Mouse (Mus musculus): ENCODE measurements around the gene Ddx27. TPM values are rescaled to one million over a fixed set of nuclear protein-coding genes. Genes with fewer than 3 reads are reported as not detected.

Ddx27 gene
- polyA plus RNA-seq, 1 experiment from 2014 or later = 54.2 TPM

DNA sequence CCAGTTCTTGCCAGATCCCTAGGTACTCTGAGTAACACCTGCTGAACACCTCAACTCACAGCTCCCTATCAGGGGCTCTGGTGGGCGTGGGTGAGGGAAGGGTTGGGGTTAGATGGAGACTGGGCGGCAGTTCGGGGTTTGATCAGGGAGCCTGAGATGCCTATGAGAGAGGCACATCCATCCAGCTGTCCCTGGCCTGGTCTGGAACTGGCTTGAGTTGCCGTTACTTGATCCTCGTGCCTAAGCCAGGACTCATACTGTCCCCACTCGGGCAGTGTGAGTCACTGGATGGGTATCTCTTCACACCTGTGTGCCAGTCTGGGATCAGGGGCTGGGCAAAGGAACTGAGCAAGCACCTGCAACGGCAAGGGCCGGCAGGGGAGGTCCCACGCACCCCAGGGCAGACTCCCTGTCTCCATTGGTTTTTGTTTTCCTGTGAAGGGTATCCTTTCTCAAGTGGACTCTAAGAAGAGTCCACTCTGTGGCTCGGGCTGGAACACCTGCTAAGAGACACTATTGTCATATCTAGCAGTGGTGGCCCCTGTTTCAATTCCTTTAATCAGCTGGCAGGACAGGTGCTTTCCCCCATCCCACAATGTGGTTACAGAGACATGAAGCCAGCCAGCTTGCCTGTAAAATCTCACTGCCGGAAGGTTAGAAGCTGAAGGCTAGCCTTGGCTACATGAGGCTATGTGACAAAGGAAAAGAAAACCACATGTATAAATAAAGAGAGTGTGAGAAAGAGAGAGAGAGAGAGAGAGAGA lies 62.4 kb downstream of the Ddx27 start:
- no peaks in the 10 kb centered on the region for H3K36me3 ChIP-seq
- H3K27me3 ChIP-seq = no peaks in the 10 kb centered on the region
- no peak overlapping the region for H3K9ac ChIP-seq
- H3K4me2 ChIP-seq = no peak overlapping the region
- H3K27ac ChIP-seq = no peak overlapping the region
- H3K9me3 ChIP-seq = no peaks in the 10 kb centered on the region
- H3K4me3 ChIP-seq = no peak overlapping the region
- WGBS = 81% methylated on average over 11 of the region's 11 CpGs
- ATAC-seq (ENCODE audit: insufficient number of reproducible peaks, insufficient read depth, low FRiP score, low TSS enrichment, low read depth) = no peak
- H3K4me1 ChIP-seq = peaks cover 40% of the 10 kb centered on the region

DNA sequence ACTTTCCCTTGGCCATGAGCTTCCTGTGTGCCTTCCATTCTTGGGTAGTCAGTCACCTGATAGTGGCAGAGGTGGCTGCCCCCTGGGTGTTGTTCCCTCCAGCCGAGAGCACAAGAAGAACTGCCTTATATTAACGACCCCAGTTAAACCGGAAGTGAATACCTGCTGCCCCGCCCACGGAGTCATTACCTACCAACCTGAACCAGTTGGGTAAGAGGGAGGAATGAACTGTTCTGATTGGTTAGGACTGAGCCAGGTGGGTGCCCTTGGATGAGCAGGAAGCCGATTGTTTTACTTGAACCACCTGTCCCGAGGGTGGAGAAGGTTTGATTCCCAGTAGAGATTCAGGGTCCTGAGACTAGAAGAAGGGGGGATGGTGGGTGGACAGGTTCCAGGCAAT lies 63.5 kb downstream of the Ddx27 start:
- 0 out of 2 replicates have a peak overlapping the region, but pooled peaks have one; percentile 40 for H3K4me2 ChIP-seq
- WGBS = 35% methylated on average over 7 of the region's 7 CpGs
- H3K4me3 ChIP-seq = no peak overlapping the region; the same call in 1 of the 2 replicates
- H3K4me1 ChIP-seq = peaks cover 39% of the 10 kb centered on the region
- H3K9me3 ChIP-seq = no peaks in the 10 kb centered on the region
- ATAC-seq (ENCODE audit: insufficient number of reproducible peaks, insufficient read depth, low FRiP score, low TSS enrichment, low read depth) = no peak
- no peaks in the 10 kb centered on the region for H3K27me3 ChIP-seq
- H3K27ac ChIP-seq = peak overlapping the region; percentile 86
- no peaks in the 10 kb centered on the region for H3K36me3 ChIP-seq
- no peak overlapping the region for H3K9ac ChIP-seq

DNA sequence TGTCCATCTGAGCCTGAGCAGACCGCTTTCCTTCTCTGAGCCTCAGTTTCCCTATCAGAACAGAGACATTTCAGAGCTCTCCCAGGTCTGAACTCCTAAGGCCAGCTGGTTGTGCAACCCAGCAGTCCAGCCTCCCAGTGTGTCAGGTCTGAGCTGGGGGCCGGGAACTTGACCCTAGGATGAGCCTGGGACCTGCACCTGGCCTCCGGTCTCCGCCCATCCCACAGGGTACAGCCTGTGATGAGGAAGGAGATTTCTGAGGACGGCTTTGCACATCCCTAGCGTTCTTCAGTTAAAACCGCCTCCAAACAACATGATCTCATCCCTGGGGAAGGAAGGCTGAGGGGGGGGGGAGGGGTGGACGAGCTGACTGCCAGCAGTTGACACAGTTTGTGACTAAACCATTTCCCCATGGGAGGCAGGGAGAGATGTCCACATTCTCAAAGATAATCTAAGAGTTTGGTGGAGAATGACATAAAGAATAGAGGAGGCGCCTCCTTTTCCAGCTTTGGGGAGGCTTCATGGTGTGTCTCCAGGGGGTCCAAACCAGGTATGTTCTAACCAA lies 64.0 kb downstream of the Ddx27 start:
- Histone ChIP-seq H3K9me3 (no peaks in the 10 kb centered on the region), H3K27me3 (no peaks in the 10 kb centered on the region), H3K4me2 (peak overlapping the region; percentile 40), H3K4me1 (peaks cover 37% of the 10 kb centered on the region), H3K4me3 (no peak overlapping the region; the same call in 1 of the 2 replicates), H3K9ac (no peak overlapping the region), H3K27ac (peak overlapping the region; percentile 86), H3K36me3 (no peaks in the 10 kb centered on the region)
- WGBS = 25% methylated on average over 9 of the region's 9 CpGs
- no peak for ATAC-seq (ENCODE audit: insufficient number of reproducible peaks, insufficient read depth, low FRiP score, low TSS enrichment, low read depth)

DNA sequence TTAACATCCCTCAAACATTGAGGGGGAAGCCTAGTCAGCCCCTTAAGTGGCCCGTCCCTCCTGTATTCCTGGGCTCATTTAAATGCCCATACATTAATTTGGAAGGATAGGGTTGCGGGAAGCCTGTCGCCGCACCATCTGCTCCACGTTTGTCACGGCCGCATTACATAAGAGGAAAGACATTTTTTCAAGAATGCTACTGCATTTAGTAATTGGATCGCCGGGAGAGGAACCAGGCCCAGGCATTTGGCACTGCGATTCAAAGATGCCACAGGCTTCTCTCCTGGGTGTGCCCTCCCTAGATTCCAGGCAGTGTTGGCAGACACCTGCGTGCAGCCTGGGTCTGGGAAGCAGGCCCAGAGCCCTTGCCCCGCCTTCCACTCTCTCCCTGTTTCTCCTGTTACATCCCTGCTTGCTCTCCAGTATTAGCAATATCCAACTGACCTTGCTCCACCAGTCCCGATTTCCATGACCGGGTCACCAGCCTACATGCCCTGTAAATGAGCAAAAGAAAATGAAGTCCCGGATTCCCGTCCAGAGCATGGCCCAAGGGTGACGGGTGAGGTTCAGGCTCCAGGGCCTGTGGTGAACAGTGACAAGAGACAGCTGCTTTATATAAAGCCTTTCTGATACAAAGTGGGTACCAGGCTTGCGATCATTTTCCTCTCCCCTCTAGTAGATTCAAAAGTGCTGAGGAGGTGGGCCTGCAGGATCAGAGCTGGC lies 64.7 kb downstream of the Ddx27 start:
- WGBS = 18% methylated on average over 18 of the region's 18 CpGs
- H3K9me3 ChIP-seq = no peaks in the 10 kb centered on the region
- no peak overlapping the region for H3K9ac ChIP-seq
- H3K27ac ChIP-seq = peak overlapping the region; percentile 86
- H3K36me3 ChIP-seq = no peaks in the 10 kb centered on the region
- H3K4me3 ChIP-seq = no peak overlapping the region; the same call in 1 of the 2 replicates
- H3K4me1 ChIP-seq = peaks cover 37% of the 10 kb centered on the region
- no peaks in the 10 kb centered on the region for H3K27me3 ChIP-seq
- peak; percentile 73 for ATAC-seq (ENCODE audit: insufficient number of reproducible peaks, insufficient read depth, low FRiP score, low TSS enrichment, low read depth)
- peak overlapping the region; percentile 40 for H3K4me2 ChIP-seq

DNA sequence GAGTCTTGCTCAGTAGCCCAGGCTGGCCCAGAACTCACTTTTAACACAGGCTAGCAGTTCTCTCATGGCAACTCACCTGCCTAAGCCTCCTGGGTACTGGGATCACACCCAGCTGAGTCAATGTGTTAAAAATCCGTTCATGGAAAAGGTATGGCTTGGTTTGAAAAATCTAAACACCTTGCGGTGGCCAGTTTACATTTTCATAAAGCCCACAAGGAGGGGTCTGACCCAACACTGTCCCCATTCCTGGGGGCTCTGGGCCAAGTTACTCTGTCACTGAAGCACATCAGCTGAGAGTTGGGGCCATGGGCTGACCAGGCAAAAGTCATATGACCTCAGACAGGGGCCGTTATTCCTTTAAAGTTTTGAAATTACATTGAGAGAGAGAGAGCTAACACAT lies 65.4 kb downstream of the Ddx27 start:
- 74% methylated on average over 3 of the region's 3 CpGs for WGBS
- Histone ChIP-seq H3K36me3 (no peaks in the 10 kb centered on the region), H3K9ac (no peak overlapping the region), H3K27ac (peak overlapping the region; percentile 86), H3K27me3 (no peaks in the 10 kb centered on the region), H3K4me1 (peaks cover 37% of the 10 kb centered on the region), H3K4me2 (no peak overlapping the region), H3K4me3 (no peak overlapping the region), H3K9me3 (no peaks in the 10 kb centered on the region)
- ATAC-seq (ENCODE audit: insufficient number of reproducible peaks, insufficient read depth, low FRiP score, low TSS enrichment, low read depth) = no peak

DNA sequence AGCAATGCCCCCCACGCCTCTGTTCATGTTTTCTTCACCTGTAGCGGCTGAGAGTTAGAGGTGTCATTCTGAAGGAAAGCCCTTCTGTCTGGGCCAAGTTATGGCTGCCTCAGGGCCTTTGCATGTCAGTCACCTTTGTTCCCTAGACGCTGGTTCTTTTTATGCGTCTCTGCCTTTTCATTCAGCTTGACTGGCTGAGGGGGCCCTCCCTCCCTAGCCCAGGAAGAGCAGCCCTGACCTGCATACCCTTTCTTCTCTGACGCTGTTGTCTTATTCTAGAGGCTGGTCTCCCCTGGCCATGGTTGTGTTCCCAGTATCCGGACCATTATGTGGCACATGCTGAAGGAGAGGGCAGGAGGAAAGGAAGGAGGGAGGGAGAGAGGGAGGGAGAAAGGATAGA lies 66.1 kb downstream of the Ddx27 start:
- no peak for ATAC-seq (ENCODE audit: insufficient number of reproducible peaks, insufficient read depth, low FRiP score, low TSS enrichment, low read depth)
- no peaks in the 10 kb centered on the region for H3K27me3 ChIP-seq
- no peak overlapping the region for H3K4me3 ChIP-seq
- H3K4me1 ChIP-seq = peaks cover 37% of the 10 kb centered on the region
- H3K9ac ChIP-seq = no peak overlapping the region
- no peaks in the 10 kb centered on the region for H3K9me3 ChIP-seq
- WGBS = 57% methylated on average over 6 of the region's 6 CpGs
- H3K36me3 ChIP-seq = no peaks in the 10 kb centered on the region
- H3K27ac ChIP-seq = no peak overlapping the region
- H3K4me2 ChIP-seq = no peak overlapping the region

DNA sequence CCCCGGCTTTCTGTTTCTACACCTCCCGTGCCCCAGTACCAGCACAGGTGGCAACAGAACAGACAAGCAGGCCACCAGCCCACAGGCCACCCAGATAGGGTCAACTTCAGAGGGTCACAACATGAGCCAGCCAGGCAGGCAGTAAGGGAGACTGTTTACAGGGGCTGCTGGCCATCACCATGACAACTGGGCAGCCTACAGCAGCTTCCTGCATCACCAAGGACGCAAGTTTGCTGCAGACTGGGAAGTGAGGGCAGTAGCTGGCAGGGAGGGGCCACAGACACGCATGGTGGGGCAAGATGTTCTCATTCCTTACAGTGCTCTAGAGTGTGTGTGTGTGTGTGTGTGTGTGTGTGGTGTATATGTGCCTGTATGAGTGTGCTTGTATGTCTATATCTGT lies 66.6 kb downstream of the Ddx27 start:
- H3K4me2 ChIP-seq = no peak overlapping the region
- no peak overlapping the region for H3K27ac ChIP-seq
- H3K27me3 ChIP-seq = no peaks in the 10 kb centered on the region
- no peak overlapping the region for H3K9ac ChIP-seq
- no peaks in the 10 kb centered on the region for H3K36me3 ChIP-seq
- no peak overlapping the region for H3K4me3 ChIP-seq
- WGBS = 40% methylated on average over 4 of the region's 4 CpGs
- ATAC-seq (ENCODE audit: insufficient number of reproducible peaks, insufficient read depth, low FRiP score, low TSS enrichment, low read depth) = no peak
- H3K4me1 ChIP-seq = peaks cover 37% of the 10 kb centered on the region
- H3K9me3 ChIP-seq = no peaks in the 10 kb centered on the region

Other genes with a start within 250 kb of the Ddx27 start
- 10.4 and 11.3 TPM in 2 replicates for gene Trp53rkb, start 222.7 kb upstream of the Ddx27 start, polyA plus RNA-seq (2015; fragmentation: Nextera tagmentation; extraction: Ambion mirVana)
- 3.5 and 3.7 TPM in 2 replicates for gene Arfgef2, start 209.6 kb upstream of the Ddx27 start, polyA plus RNA-seq (2015; fragmentation: Nextera tagmentation; extraction: Ambion mirVana)
- 120 and 123 TPM in 2 replicates for gene Cse1l, start 109.2 kb upstream of the Ddx27 start, polyA plus RNA-seq (2015; fragmentation: Nextera tagmentation; extraction: Ambion mirVana)
- 104 and 105 TPM in 2 replicates for gene Stau1, start 18.9 kb upstream of the Ddx27 start, polyA plus RNA-seq (2015; fragmentation: Nextera tagmentation; extraction: Ambion mirVana)
- 5.5 and 7.7 TPM in 2 replicates for gene Znfx1, start 47.8 kb downstream of the Ddx27 start, polyA plus RNA-seq (2015; fragmentation: Nextera tagmentation; extraction: Ambion mirVana)
- 1.1 and 1.2 TPM in 2 replicates for gene Kcnb1, start 175.0 kb downstream of the Ddx27 start, polyA plus RNA-seq (2015; fragmentation: Nextera tagmentation; extraction: Ambion mirVana)
- gene Ptgis, start 225.4 kb downstream of the Ddx27 start, polyA plus RNA-seq (2015; fragmentation: Nextera tagmentation; extraction: Ambion mirVana) = 9.0 and 9.2 TPM in 2 replicates

Data from embryonic facial prominence, embryonic 13.5 days (tissue).